Mouse (Mus musculus): ENCODE results near the gene Ubqln5. TPM values are rescaled to one million over a fixed set of nuclear protein-coding genes. Genes with fewer than 3 reads are reported as not detected.

Ubqln5 gene
- polyA plus RNA-seq (2012; rRNA removed): not detected in 2 replicates

DNA sequence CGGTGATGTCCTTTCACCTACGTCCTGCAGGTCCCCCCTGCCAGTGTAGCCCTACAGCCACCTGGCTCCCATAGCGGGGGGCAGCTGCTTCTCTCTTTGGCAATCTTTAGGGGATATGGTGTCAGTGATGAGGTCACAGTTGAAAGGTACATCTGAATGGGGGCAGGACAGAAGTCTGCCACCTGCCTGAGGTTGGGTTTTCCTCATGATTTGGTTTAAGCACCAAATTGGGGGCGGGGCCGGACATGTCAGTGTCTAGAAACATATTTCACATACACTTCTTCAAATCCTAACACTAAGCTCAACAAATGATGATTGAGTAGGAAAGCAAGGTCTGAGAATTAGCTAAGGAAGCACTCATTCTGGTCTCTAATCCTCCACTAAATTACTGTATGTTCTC, at the start of gene Ubqln5:
Ubqln5 (minus strand) TSS at position 101 of the 400 bp plus-strand sequence.
- 87% methylated on average over 5 of the region's 5 CpGs for WGBS

DNA sequence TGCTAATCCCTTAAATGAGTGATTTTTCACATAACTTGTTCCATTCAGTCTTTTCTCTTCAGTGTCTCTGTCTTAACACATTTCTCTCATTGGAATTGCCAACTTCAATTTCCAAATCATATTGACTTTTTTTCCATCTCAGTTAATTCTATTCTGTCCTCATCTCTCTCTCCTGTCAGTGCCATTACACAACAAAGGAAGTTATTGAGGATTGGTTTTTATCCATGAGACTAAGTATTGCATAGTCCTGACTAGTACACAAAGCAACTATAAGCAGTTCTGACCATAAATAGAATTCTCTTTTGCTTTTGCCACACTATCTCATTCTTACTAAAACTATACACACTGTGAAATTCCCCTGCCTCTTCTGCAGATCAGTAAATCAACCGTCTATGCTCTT, 49.4 kb upstream of the Ubqln5 start:
- TF ChIP-seq POLR2A (IDR thresholded peaks at IDR 0.05; ENCODE audit: low read depth, low read length) (no peak), CTCF (conservative IDR thresholded peaks at IDR 0.05; ENCODE audit: insufficient read depth, insufficient read length, low read depth, low read length) (no peak)
- DNase-seq: no peak
- no peaks in the 10 kb centered on the region for H3K36me3 ChIP-seq (ENCODE audit: control insufficient read depth, insufficient read depth, low read length)
- no peaks in the 10 kb centered on the region for H3K27me3 ChIP-seq (replicated peaks; ENCODE audit: control insufficient read depth, insufficient read depth, low read length)
- H3K4me1 ChIP-seq (ENCODE audit: control insufficient read depth, insufficient read depth, low read length): no peaks in the 10 kb centered on the region
- 90% methylated on average over 1 of the region's 1 CpGs for WGBS
- no peak overlapping the region for H3K4me3 ChIP-seq (ENCODE audit: insufficient read depth, low read depth, low read length)
- no peak overlapping the region for H3K27ac ChIP-seq (ENCODE audit: insufficient read depth, low read depth, low read length)

More for the DNA sequence above, at the start of gene Ubqln5:
- Histone ChIP-seq H3K27me3 (replicated peaks; ENCODE audit: control insufficient read depth, insufficient read depth, low read length) (no peaks in the 10 kb centered on the region), H3K4me1 (ENCODE audit: control insufficient read depth, insufficient read depth, low read length) (no peaks in the 10 kb centered on the region), H3K36me3 (ENCODE audit: control insufficient read depth, insufficient read depth, low read length) (no peaks in the 10 kb centered on the region), H3K4me3 (ENCODE audit: insufficient read depth, low read depth, low read length) (no peak within 1 kb of the TSS), H3K27ac (ENCODE audit: insufficient read depth, low read depth, low read length) (no peak within 1 kb of the TSS)
- TF ChIP-seq POLR2A (IDR thresholded peaks at IDR 0.05; ENCODE audit: low read depth, low read length): no peak
- TF ChIP-seq CTCF (conservative IDR thresholded peaks at IDR 0.05; ENCODE audit: insufficient read depth, insufficient read length, low read depth, low read length): no peak
- DNase-seq: no peak

DNA sequence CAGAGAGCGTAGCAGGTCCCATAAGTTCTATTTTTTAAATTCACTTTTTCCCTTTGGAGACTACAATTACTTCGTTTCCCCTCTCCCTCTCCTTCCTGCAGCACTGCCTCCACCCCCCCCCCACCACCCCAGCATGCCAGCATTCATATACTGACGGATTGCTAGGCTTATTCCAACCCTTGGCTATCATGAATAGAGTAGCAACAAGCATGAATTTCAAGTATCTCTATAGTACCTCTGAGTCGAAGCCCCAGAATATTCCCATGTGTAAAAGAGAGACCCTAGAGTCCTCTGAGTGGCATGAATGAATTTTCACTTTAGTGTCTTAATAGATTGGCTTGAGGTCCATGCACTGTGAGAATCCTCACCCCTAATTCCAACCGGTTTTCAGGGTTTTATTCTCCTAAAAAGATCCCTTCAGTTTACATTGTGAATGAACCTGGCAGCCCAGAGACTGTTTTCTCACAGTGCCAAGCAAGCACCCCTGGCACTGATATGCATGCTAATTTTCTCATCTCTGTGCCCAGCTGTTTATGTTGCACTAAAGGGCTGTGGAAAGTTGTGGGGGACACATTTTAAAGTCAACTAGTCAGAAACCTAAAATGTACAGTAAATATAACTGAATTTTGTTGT, 48.9 kb upstream of the Ubqln5 start:
- Histone ChIP-seq H3K4me1 (ENCODE audit: control insufficient read depth, insufficient read depth, low read length) (no peaks in the 10 kb centered on the region), H3K4me3 (ENCODE audit: insufficient read depth, low read depth, low read length) (no peak overlapping the region), H3K27ac (ENCODE audit: insufficient read depth, low read depth, low read length) (no peak overlapping the region), H3K27me3 (replicated peaks; ENCODE audit: control insufficient read depth, insufficient read depth, low read length) (no peaks in the 10 kb centered on the region), H3K36me3 (ENCODE audit: control insufficient read depth, insufficient read depth, low read length) (no peaks in the 10 kb centered on the region)
- TF ChIP-seq CTCF (conservative IDR thresholded peaks at IDR 0.05; ENCODE audit: insufficient read depth, insufficient read length, low read depth, low read length) (no peak), POLR2A (IDR thresholded peaks at IDR 0.05; ENCODE audit: low read depth, low read length) (no peak)
- no peak for DNase-seq
- 70% methylated on average over 5 of the region's 5 CpGs for WGBS

DNA sequence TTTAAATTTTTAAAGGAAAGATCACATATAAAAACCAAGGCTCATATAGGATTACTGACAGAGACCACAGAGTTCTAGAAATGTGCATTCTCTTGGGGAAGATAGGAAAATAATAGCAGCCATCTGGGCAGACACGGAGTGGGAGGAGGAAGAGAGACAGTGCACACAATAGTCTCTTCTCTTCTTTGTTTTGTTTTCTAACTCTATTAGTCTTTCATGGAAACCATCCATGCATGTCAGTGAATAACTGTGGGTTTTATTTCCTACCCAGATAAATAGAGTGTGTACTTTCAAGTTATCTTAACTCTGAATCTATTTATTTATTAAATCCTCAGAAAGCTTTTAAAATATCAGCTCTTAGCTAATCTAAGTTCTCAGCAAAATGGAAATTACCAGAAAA, 45.5 kb upstream of the Ubqln5 start:
- H3K36me3 ChIP-seq (ENCODE audit: control insufficient read depth, insufficient read depth, low read length): no peaks in the 10 kb centered on the region
- DNase-seq: no peak
- no peaks in the 10 kb centered on the region for H3K4me1 ChIP-seq (ENCODE audit: control insufficient read depth, insufficient read depth, low read length)
- H3K4me3 ChIP-seq (ENCODE audit: insufficient read depth, low read depth, low read length): no peak overlapping the region
- H3K27me3 ChIP-seq (replicated peaks; ENCODE audit: control insufficient read depth, insufficient read depth, low read length): no peaks in the 10 kb centered on the region
- 47% methylated on average over 1 of the region's 1 CpGs for WGBS
- H3K27ac ChIP-seq (ENCODE audit: insufficient read depth, low read depth, low read length): no peak overlapping the region
- TF ChIP-seq POLR2A (IDR thresholded peaks at IDR 0.05; ENCODE audit: low read depth, low read length) (no peak), CTCF (conservative IDR thresholded peaks at IDR 0.05; ENCODE audit: insufficient read depth, insufficient read length, low read depth, low read length) (no peak)

DNA sequence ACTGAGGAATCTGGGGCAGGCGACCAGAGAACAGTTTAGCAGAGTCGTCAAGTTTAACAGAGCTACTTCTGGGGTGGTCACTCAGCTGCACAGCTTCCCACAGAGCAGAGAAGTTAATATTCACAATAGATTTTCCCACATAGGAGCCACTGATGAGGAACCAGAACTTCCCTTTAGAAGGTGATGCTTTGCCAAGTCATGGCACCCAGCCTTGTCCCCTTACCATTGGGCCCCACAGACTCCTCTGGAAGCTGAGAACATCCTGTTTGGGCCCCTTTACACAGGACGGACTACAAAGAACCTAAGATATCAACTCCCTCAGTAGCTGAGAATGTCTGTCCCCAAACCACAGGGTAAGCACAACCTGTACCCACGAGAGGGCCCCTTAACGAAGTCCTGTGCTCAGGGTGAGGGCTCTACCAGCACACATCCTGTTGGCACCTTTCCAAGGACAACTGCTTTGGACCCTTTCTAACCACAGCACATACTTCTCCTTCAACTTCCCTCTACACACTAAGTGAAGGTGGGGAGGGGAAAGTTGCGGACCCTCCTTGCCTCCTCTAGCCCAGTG, 40.1 kb upstream of the Ubqln5 start:
- Histone ChIP-seq H3K4me1 (ENCODE audit: control insufficient read depth, insufficient read depth, low read length) (no peaks in the 10 kb centered on the region), H3K4me3 (ENCODE audit: insufficient read depth, low read depth, low read length) (no peak overlapping the region), H3K27me3 (replicated peaks; ENCODE audit: control insufficient read depth, insufficient read depth, low read length) (no peaks in the 10 kb centered on the region), H3K36me3 (ENCODE audit: control insufficient read depth, insufficient read depth, low read length) (no peaks in the 10 kb centered on the region), H3K27ac (ENCODE audit: insufficient read depth, low read depth, low read length) (no peak overlapping the region)
- TF ChIP-seq POLR2A (IDR thresholded peaks at IDR 0.05; ENCODE audit: low read depth, low read length) (no peak), CTCF (conservative IDR thresholded peaks at IDR 0.05; ENCODE audit: insufficient read depth, insufficient read length, low read depth, low read length) (no peak)
- no peak for DNase-seq
- 50% methylated on average over 6 of the region's 6 CpGs for WGBS

DNA sequence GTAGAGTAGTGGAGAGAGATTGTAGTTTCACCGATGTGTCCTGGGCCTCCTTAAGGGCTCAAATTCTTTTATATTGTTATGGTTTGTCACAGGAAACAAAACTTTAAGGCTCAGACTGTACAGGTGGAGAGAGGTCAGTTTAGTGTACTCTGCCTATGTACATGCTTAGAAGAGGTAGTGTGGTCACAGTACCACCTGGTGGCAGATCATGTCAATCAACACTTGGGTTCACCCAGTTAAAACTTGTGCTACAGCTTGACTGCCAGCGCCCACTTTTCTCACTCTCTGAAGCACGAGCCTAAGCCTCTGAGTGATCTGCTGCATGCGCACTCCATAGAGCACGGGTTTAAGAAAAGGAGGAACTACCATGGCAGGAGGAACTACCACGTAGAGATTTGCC, 37.5 kb upstream of the Ubqln5 start:
- 79% methylated on average over 6 of the region's 6 CpGs for WGBS
- no peaks in the 10 kb centered on the region for H3K4me1 ChIP-seq (ENCODE audit: control insufficient read depth, insufficient read depth, low read length)
- no peak for DNase-seq
- H3K27me3 ChIP-seq (replicated peaks; ENCODE audit: control insufficient read depth, insufficient read depth, low read length): no peaks in the 10 kb centered on the region
- no peaks in the 10 kb centered on the region for H3K36me3 ChIP-seq (ENCODE audit: control insufficient read depth, insufficient read depth, low read length)
- no peak for TF ChIP-seq CTCF (conservative IDR thresholded peaks at IDR 0.05; ENCODE audit: insufficient read depth, insufficient read length, low read depth, low read length)
- no peak for TF ChIP-seq POLR2A (IDR thresholded peaks at IDR 0.05; ENCODE audit: low read depth, low read length)
- H3K4me3 ChIP-seq (ENCODE audit: insufficient read depth, low read depth, low read length): no peak overlapping the region
- H3K27ac ChIP-seq (ENCODE audit: insufficient read depth, low read depth, low read length): no peak overlapping the region

DNA sequence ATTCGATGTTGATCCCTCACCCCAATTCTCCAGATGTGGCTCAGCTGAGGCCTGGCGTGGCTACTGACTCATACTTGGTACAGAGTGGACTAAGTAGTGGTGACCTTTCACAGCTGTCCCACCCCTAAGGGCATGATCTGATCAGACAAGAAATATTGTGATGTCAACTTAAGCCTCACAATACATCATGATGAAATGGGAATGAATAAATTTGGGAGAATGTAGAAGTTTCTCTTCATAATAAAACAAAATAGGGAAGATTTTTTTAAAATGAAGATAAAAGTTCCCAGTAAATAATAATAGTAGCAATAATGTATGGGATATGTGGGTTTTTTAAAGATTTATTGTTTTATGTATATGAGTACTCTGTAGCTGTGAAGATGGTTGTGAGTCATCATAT, 20.8 kb upstream of the Ubqln5 start, which contains the start of gene Ubqlnl:
Ubqlnl (minus strand) TSS at position 101 of the 400 bp plus-strand sequence.
- 79% methylated on average over 2 of the region's 2 CpGs for WGBS
- Histone ChIP-seq H3K36me3 (ENCODE audit: control insufficient read depth, insufficient read depth, low read length) (no peaks in the 10 kb centered on the region), H3K27ac (ENCODE audit: insufficient read depth, low read depth, low read length) (no peak within 1 kb of the TSS), H3K4me3 (ENCODE audit: insufficient read depth, low read depth, low read length) (no peak within 1 kb of the TSS), H3K4me1 (ENCODE audit: control insufficient read depth, insufficient read depth, low read length) (no peaks in the 10 kb centered on the region), H3K27me3 (replicated peaks; ENCODE audit: control insufficient read depth, insufficient read depth, low read length) (no peaks in the 10 kb centered on the region)
- DNase-seq: no peak
- TF ChIP-seq CTCF (conservative IDR thresholded peaks at IDR 0.05; ENCODE audit: insufficient read depth, insufficient read length, low read depth, low read length): no peak
- TF ChIP-seq POLR2A (IDR thresholded peaks at IDR 0.05; ENCODE audit: low read depth, low read length): no peak

Measured in kidney, adult 2 months (tissue).